Mouse (Mus musculus): ENCODE results near the gene Foxn3.

- no peak for TF ChIP-seq POLR2A (IDR thresholded peaks at IDR 0.05; ENCODE audit: low read depth, low read length)
- TF ChIP-seq CTCF (IDR thresholded peaks at IDR 0.05; ENCODE audit: extremely low read depth, insufficient read depth, insufficient read length, insufficient replicate concordance) = no peak
These were observed 2.0 kb downstream of the Foxn3 start for GRCm38 (mm10) chr12:99561333-99561766.

All from spleen, adult 2 months (tissue).